Mouse (Mus musculus) forebrain, embryonic 16.5 days (tissue): Measurements from ENCODE around the gene Ice2. TPM values are rescaled to one million over a fixed set of nuclear protein-coding genes. Genes with fewer than 3 reads are reported as not detected.

Source experiments
- ATAC-seq: fragments of 200-750 bp; cut with Nextera tagmentation; 2 replicates; pipeline ENCODE4 v1.8.0; 2017; ENCODE audit warnings: mild to moderate bottlenecking, moderate library complexity
- H3K27ac ChIP-seq: fragments of 300-500 bp; sonication (generic); 2 replicates; pipeline ENCODE4 v1.5.1; 2014; ENCODE audit warnings: low read length, control low read depth
- H3K27me3 ChIP-seq: fragments of 300-500 bp; sonication (generic); replicated peaks from 2 replicates; pipeline ENCODE4 v1.6.1; 2014; ENCODE audit warnings: low read length; ENCODE audit not compliant: control insufficient read depth, insufficient read depth
- H3K36me3 ChIP-seq: fragments of 300-500 bp; sonication (generic); 2 replicates; pipeline ENCODE4 v1.6.1; 2014; ENCODE audit not compliant: control insufficient read depth, insufficient read depth
- H3K4me1 ChIP-seq: fragments of 300-500 bp; sonication (generic); replicated peaks from 2 replicates; pipeline ENCODE4 v1.6.1; 2014; ENCODE audit warnings: low read length; ENCODE audit not compliant: control insufficient read depth, insufficient read depth
- H3K4me2 ChIP-seq: fragments of 300-500 bp; sonication (generic); 2 replicates; pipeline ENCODE4 v1.6.1; 2014; ENCODE audit warnings: mild to moderate bottlenecking, low read length, control low read depth
- H3K4me3 ChIP-seq: fragments of 300-500 bp; sonication (generic); replicated peaks from 2 replicates; pipeline ENCODE4 v1.5.1; 2014; ENCODE audit warnings: mild to moderate bottlenecking, low read length, control low read depth
- H3K9ac ChIP-seq: fragments of 300-500 bp; sonication (generic); replicated peaks from 2 replicates; pipeline ENCODE4 v1.6.1; 2014; ENCODE audit warnings: low read depth, low read length, control low read depth
- H3K9me3 ChIP-seq: fragments of 300-500 bp; sonication (generic); 2 replicates; pipeline ENCODE4 v1.6.1; 2016; ENCODE audit warnings: low read length; ENCODE audit not compliant: control insufficient read depth
- WGBS: fragments of 180-500 bp; shearing (Covaris S2); extraction: QIAGEN DNeasy Blood & Tissue Kit; methylation state at CpG from one replicate; pipeline ENCODE4 v1.1.7; 2014; 5-methylcytosine and 5-hydroxymethylcytosine counted together
- polyA plus RNA-seq: library from polyadenylated mRNA; unstranded; fragments of >200 nt; fragmentation: Nextera tagmentation; extraction: Ambion mirVana; gene quantifications from 2 replicates; pipeline ENCODE4 v1.2.1, GENCODE M21; 2015

The Ice2 gene
- polyA plus RNA-seq, 1 experiment from 2014 or later, result 14.1 TPM

- Histone ChIP-seq H3K4me3 (no peak overlapping the region), H3K27me3 (no peaks in the 10 kb centered on the region), H3K4me2 (no peak overlapping the region), H3K4me1 (peaks cover 5% of the 10 kb centered on the region; the same call in 1 of the 2 replicates), H3K27ac (no peak overlapping the region), H3K9ac (no peak overlapping the region), H3K36me3 (0 out of 2 replicates have a peak, but pooled peaks cover under 1% of the 10 kb centered on the region), H3K9me3 (no peaks in the 10 kb centered on the region)
- ATAC-seq, result no peak
- 88% methylated on average over 10 of the region's 10 CpGs for WGBS
These were observed 37.5 kb downstream of the Ice2 start for GRCm38 (mm10) chr9:69435194-69435593.

GRCm38 (mm10) chr9:69435662-69436061 lies 38.0 kb downstream of the Ice2 start:
- Histone ChIP-seq H3K27ac (no peak overlapping the region), H3K36me3 (no peaks in the 10 kb centered on the region), H3K4me2 (no peak overlapping the region), H3K4me3 (no peak overlapping the region), H3K9me3 (no peaks in the 10 kb centered on the region), H3K4me1 (peaks cover 5% of the 10 kb centered on the region; the same call in 1 of the 2 replicates), H3K27me3 (no peaks in the 10 kb centered on the region), H3K9ac (no peak overlapping the region)
- ATAC-seq, result no peak

GRCm38 (mm10) chr9:69439805-69440357 lies 42.2 kb downstream of the Ice2 start:
- no peak for ATAC-seq
- 40% methylated on average over 7 of the region's 7 CpGs for WGBS
- no peak overlapping the region for H3K9ac ChIP-seq

GRCm38 (mm10) chr9:69442471-69443038 lies 44.8 kb downstream of the Ice2 start:
- 77% methylated on average over 6 of the region's 6 CpGs for WGBS
- Histone ChIP-seq H3K4me2 (no peak overlapping the region), H3K9ac (no peak overlapping the region), H3K27ac (no peak overlapping the region), H3K4me1 (no peaks in the 10 kb centered on the region; the same call in 1 of the 2 replicates), H3K9me3 (no peaks in the 10 kb centered on the region), H3K4me3 (no peak overlapping the region), H3K27me3 (no peaks in the 10 kb centered on the region), H3K36me3 (no peaks in the 10 kb centered on the region)
- ATAC-seq, result no peak

More at GRCm38 (mm10) chr9:69439805-69440357, 42.2 kb downstream of the Ice2 start:
- Histone ChIP-seq H3K4me3 (no peak overlapping the region), H3K4me1 (no peaks in the 10 kb centered on the region; the same call in 1 of the 2 replicates), H3K27ac (no peak overlapping the region), H3K4me2 (no peak overlapping the region), H3K36me3 (no peaks in the 10 kb centered on the region), H3K9me3 (no peaks in the 10 kb centered on the region), H3K27me3 (no peaks in the 10 kb centered on the region)

- WGBS, result 62% methylated on average over 3 of the region's 3 CpGs
- no peaks in the 10 kb centered on the region for H3K36me3 ChIP-seq
- H3K27me3 ChIP-seq, result no peaks in the 10 kb centered on the region
- H3K4me3 ChIP-seq, result no peak overlapping the region
- no peak overlapping the region for H3K9ac ChIP-seq
- ATAC-seq, result no peak
- H3K27ac ChIP-seq, result no peak overlapping the region
- no peak overlapping the region for H3K4me2 ChIP-seq
- H3K9me3 ChIP-seq, result no peaks in the 10 kb centered on the region
- H3K4me1 ChIP-seq, result no peaks in the 10 kb centered on the region; the same call in 1 of the 2 replicates
These were observed 45.5 kb downstream of the Ice2 start for GRCm38 (mm10) chr9:69443203-69443602.

GRCm38 (mm10) chr9:69448801-69449200 lies 51.1 kb downstream of the Ice2 start:
- H3K4me2 ChIP-seq, result no peak overlapping the region
- no peak overlapping the region for H3K4me3 ChIP-seq
- peaks cover 9% of the 10 kb centered on the region for H3K4me1 ChIP-seq
- no peaks in the 10 kb centered on the region for H3K9me3 ChIP-seq
- no peak overlapping the region for H3K27ac ChIP-seq
- WGBS, result 66% methylated on average over 3 of the region's 3 CpGs
- H3K9ac ChIP-seq, result no peak overlapping the region
- no peak for ATAC-seq
- H3K36me3 ChIP-seq, result no peaks in the 10 kb centered on the region
- H3K27me3 ChIP-seq, result no peaks in the 10 kb centered on the region; the same call in 1 of the 2 replicates

GRCm38 (mm10) chr9:69450636-69451035 lies 52.9 kb downstream of the Ice2 start:
- Histone ChIP-seq H3K36me3 (no peaks in the 10 kb centered on the region), H3K4me3 (no peak overlapping the region), H3K4me1 (peaks cover 19% of the 10 kb centered on the region), H3K9me3 (no peaks in the 10 kb centered on the region), H3K9ac (no peak overlapping the region), H3K27ac (no peak overlapping the region), H3K4me2 (no peak overlapping the region), H3K27me3 (peaks cover 13% of the 10 kb centered on the region)
- WGBS, result 78% methylated on average over 9 of the region's 9 CpGs
- no peak for ATAC-seq

GRCm38 (mm10) chr9:69451886-69452810 lies 54.4 kb downstream of the Ice2 start:
- Histone ChIP-seq H3K9ac (no peak overlapping the region), H3K9me3 (no peaks in the 10 kb centered on the region), H3K36me3 (no peaks in the 10 kb centered on the region), H3K4me3 (no peak overlapping the region), H3K4me1 (peaks cover 19% of the 10 kb centered on the region), H3K4me2 (no peak overlapping the region), H3K27ac (no peak overlapping the region), H3K27me3 (peaks cover 14% of the 10 kb centered on the region)
- ATAC-seq, result no peak
- WGBS, result 95% methylated on average over 10 of the region's 10 CpGs
